Mouse (Mus musculus) yolk sac, embryonic 10.5 days (tissue): ENCODE results near the gene 4931428F04Rik.
"Not testable (repeated sequence)": the region's sequence is repeated elsewhere in the genome, so short reads cannot be mapped to it uniquely, and the experiment has no call there.

Experiments
- DNase-seq: peaks from one replicate; pipeline ENCODE4 v3.0.0-alpha.2; 2017; ENCODE audit warnings: low spot score

4931428F04Rik gene

DNA sequence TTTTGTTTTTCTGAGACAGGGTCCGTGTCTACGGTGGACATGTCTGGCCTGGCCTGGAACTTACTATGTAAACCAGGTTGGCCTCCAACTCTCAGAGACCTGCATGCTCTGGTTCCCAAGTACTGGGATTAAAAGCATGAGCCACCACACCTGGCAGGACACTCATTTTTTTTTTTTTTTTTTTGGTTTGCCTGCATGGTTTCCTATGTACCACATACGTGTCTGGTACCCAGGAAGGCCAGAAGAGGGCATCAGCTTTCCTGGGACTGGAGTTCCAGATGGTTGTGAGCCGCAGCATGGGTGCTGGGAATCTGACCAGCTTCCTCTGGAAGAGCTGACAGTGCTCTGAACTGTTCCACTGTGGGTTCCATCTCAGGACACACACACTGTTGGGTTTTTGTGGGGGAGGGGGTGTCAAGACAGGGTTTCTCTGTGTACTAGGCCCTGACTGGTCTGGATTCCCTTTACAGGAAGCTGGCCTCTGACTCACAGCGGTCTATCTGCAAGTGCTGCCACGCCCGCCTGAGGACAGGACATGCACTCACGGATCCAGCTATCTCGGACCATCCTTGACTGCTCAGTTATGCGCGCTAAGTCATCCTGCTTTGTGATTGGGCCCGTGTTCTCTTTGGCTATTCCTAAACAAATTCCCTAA is 28.2 kb downstream of the 4931428F04Rik start:
- no peak for DNase-seq

DNA sequence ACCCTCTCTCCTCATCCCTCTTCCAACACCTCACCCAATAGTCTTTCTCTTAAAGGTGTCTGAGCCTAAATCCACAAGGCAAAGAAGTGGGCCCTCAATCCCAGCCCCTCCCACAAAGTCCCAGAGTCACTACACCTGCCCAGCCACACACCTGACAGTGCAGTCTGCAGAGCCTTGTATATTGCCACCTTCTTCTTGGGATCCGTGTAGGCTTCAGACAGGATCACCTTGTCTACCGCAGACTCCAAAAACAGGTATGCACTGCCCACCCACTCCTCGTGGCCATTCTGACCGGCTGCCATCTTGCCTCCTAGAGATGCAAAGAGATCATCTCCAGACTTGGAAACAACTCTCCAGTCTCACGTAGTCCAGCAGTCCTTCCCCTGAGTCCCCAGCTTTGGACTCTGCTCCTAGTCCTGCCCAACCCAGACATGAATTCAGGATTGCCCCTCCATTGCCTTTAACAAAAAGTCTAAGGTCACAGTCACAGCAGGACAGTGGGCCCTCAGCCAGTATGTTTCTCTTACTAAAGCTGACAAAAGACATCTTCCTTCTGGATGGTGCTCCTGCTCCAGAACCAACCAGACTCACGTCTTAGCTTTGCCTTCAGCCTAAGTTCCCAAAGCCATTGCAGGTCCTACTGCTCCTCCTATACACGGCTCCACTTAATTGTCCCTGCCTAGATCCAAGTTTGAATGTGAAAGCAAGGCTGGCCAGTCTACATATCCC is 29.1 kb downstream of the 4931428F04Rik start:
- DNase-seq, result no peak

DNA sequence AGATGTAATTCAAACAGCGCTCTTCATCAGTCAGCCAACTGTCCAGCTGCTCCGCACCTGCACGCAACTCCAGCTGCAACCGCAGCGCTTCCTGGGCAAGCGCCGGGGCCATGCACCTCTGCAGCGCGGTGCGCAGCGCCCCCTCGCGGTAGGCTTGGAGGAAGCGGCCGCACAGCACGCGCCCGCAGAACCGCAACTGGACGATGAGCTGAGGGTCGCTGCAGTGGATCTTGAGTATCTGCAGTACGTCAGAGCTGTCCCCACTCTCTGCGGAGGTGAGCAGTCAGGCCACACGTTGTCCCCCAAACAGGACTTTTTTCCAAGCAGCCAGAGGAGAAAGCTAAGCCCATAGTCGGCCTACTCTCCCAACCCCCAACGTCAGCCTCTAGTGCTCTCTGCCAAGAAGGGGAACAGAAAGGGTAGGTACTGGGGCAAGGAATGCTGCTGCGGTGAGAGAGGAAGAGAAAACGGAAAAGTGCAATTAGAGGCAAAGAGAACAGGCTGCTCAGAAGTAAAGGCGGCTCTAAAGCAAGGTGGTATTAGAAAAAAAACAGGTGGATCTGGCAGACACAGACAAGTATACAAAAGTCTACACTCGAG is 29.8 kb downstream of the 4931428F04Rik start:
- peak; percentile 68 for DNase-seq

DNA sequence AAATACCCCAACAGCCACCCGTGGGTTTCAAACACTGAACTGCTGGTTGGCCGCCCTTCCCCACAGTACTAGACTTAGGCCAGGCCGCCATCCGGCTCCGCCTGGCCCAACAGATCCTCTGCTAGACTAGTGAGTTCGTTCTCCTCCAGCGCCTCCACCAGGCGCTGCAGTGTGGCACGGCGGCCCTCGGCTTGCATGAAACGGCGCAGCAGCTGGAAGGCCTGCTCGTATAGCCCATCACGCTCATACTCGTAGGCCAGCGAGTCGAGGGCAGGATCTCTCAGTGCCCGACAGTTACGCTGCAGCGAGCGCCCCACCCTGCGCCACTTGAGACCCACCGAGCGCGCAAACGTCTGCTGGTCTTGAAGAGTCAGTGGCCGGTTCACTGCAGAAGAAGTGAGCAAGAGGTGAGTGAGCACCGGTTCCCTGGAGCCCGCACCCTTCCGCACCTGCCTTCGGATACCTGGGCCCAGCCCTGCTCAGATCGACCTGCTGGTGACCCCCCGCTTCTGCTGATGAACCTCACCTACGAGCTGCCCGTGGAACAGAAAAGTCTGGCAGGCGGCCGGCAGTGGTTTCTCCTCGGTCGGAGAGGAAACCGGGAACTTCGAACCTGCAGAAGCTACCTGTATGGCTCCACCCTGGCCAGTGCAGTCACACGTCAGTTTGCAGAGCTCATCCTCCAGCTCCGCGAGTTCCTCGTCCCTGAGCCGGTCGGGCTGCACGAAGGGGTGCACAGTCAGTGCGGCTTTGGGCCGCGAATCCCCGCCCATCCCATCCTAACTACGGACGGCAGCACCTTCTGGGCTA is 30.5 kb downstream of the 4931428F04Rik start:
- no peak for DNase-seq

DNA sequence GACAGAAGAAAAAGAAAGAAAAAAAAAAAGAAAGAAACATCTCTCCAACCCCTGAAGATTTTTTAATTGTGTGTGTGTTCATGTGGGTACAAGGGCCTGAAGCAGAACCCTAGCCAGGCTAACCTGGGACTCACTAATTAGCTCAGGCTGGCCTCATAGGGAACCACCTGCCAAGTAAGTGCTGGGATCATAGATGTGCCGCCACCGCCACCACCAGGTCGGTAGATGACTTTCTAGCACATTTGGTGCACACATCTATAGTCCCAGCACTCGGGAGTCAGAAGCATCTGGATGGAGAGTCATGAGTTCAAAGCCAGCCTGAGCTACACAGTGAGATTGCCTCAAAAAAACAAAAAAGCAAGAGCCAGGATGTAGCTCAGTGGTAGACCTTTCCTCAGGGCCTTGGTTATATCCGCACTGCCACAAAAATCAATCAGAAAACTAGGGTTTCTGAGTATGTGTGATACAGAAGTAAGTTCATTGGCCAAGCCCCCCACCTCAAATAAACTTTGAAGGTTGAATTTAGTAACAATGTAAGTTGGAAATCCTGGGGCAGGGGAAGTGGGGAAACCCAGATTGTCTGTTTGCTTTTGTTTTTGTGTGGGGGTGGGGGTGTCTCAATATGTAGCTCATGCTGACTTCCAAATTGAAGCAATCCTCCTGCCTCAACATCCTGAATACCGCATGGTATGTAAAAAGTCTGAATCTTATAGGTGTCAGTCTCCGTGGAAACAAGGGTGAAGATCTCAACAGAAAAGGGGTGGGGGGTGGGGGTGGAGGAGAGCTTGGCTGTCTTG is 32.1 kb downstream of the 4931428F04Rik start:
- no peak for DNase-seq

DNA sequence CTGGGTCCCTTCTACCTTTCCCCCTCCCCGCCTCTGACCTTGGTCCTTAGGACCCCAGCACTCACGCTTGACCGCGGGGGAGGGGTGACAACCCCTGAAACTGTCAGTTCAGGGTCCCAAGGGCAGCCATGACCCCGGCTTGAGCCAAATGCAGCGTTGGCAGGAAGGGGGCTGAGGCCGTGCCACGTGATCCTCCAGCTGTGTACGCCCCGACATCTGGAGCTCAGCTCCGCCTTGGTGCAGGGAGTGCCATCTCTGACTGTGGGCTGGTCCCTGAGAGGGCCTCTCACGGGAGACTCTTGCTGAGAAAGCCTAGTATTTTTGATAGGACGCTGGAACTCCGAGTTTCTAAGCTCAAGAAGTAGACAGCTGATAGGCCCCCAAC is 34.7 kb downstream of the 4931428F04Rik start, which contains the start of gene B3gnt9:
Gene B3gnt9, minus strand, starts transcription at position 188 of the 385 bp plus-strand sequence.
- DNase-seq, result peak; percentile 74

DNA sequence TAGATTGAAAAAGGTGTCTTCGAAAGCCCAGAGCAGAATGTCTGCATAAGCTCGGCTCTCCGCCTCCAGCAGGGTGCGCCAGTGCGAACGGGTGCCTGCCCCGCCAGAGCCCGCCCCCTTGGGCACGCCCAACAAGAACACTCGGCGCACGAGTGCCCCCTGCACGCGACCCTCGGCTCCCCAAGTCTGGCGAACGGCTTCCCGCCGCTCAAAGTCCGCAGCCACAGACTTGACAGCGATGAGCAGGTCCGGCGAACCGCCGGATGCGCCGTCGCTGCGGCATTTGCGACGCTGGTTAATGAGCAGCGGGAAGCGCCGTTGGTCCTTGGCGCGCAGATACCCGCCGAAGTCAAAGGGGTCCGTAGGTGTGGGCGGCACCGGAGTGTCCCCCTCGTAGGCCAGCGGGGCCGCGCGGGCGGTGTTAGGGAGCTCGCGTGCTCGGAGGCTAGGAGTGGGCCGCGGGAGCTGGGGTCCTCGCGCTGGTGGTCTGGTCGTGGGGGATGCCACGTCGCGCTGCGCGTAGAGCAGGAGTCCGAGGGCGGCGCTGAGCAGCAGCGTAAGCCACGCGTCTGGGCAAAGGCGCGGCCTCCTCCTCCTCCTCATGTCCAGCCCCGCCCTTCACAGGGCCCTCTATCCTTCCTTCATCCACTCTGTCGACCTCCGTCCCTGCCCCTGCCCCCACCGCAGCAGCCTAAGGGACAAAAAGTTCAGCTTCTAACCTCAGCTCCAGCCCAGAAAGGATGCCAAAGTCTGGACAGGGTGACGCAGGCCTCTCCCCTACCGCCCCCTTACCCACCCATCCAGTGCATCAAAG is 35.3 kb downstream of the 4931428F04Rik start:
- DNase-seq, result peak; percentile 91

DNA sequence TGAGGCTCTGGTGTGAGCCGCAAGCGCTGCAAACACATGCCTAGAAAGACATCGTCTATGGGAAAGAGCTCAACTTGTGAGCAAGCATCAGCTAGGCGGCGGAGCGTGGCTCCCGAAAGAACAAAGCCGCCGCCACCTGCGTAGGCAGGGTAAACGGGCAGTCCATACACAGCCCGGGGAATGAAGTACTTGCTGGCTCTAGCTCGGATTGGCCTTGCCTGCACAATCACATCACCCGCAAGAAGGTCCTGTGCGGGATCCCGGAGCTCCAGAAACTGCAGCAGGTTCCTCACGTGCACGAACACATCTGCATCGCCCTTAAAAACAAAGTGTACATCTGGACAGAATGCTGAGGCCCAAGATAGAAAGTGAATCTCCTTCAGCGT is 35.9 kb downstream of the 4931428F04Rik start:
- DNase-seq, result no peak

DNA sequence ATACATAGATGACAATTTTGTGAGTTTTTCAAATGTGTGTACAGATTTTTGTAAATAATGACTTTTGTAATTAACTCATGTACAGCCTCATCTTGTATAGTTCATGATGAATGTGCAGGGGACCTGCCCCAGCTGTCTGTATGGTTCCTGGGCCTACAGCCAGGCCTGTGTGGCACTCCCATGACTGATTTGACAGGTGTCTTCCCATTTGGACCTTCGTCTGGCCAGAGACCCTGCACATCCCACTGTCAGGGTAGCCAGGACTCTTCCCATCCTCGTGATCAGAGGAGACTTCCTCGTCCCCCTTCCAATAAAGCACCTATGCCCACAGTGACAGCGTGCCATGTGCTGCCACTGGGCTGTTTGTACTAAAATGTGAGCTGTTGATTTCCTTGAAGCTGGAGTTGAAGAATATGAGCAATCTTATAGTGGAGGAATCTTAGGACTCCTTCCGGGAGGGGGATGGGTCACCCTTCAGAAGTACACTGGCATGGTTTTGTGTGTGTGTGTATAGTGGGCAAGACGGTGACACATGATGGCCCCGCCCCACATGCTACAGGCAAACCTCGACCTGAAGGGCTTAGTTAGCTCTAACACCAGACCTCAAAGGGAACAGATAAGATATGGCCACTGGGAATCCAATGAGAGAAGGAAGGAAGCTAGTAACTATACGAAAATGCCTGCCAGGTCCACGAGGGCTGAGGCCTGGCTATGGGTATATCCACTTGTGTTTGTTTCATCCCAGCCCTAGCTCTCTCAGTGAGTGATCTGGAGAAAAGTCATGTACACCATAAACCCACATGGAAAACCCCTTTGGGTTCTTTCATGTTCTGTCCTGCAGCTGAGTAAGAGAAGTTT is 36.8 kb downstream of the 4931428F04Rik start:
- no peak for DNase-seq

DNA sequence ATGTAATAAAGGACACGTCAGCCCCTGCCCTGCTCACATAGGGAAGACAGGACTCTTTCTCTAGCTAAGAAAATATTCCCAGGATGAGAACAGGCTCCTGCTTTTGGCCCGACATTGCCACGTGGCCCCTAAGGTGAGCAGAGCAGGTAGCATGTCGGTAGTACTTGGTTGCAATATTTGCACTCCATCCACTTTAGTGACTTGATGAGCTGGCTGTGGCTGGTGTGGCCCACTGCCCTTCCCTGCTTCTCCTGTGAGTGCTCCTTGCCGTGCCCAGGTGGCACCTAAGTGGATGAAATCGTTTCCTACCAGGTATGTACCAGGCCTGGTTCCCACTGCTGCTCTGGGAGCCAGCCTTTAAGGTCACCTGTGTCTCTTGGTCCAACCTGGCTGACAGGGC is 37.7 kb downstream of the 4931428F04Rik start:
- no peak for DNase-seq

DNA sequence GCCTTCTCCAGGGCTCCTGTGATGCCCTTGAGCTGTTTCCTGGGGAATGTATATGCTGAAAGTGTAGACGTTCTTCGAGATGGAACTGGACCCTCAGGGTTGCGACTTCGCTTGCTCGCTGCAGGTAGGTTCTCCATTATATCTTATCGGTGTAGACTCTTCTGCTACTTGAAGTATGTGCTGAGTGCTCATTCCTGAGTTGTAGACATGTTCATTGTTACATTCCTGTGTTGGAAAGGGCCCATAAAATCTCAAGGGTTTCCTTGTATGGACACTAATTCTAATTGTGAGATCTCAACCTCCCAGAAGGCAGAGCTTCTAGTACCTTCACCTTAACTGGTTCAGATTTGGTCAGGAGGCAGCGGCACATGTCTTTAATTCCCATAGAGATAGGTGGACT is 48.6 kb downstream of the 4931428F04Rik start:
- DNase-seq, result no peak

DNA sequence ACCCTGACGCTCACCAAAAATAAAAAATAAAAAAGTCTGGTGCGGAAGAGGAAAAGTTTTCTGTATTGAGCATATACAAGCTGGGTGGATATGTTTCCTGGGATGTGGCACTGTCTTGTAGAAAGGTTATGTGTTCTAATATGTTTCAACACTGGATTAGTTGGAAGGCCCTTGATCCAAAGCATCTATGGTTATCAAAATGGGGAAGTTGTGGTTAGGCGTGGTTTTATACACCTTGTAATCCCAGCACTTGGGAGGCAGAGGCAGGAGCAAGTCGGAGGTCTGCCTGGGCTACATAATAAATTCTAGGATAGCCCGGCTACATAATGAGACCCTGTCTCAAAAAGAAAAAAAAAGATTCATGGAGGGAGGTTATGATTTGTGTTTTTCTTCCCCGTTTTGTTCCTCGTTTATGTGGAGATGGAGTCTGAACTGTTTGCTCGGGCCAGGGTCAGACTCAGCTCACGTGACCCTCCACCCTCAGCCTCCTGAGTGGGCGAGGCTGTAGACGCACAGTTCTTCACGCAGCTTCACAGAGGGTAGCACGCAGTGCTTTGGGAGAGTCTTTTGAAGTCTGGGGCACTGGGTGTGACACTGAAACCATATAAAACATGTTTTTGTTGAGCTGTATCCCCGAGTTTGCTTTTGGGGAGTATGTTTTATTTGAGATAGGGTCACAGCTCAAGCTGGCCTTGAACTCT is 52.1 kb downstream of the 4931428F04Rik start:
- DNase-seq, result no peak

DNA sequence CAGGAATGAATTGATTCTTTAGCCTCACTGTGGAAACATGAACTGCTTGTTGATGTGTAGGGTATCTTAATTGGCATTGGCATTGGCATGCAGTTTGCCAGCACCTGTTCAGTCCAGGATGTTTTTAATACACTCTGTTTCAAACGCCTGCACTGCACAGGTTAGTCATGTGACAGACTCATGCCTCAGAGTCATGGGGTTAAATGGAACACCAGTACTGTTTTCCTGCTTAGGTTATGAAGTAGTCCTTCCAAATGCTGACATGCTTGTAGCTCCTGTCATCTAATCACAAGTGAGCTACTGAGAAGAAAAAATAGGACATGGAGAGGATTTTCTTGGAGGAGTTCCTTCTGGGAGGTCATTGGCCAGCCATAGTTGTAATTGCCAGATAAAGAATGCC is 54.5 kb downstream of the 4931428F04Rik start:
- DNase-seq, result no peak

DNA sequence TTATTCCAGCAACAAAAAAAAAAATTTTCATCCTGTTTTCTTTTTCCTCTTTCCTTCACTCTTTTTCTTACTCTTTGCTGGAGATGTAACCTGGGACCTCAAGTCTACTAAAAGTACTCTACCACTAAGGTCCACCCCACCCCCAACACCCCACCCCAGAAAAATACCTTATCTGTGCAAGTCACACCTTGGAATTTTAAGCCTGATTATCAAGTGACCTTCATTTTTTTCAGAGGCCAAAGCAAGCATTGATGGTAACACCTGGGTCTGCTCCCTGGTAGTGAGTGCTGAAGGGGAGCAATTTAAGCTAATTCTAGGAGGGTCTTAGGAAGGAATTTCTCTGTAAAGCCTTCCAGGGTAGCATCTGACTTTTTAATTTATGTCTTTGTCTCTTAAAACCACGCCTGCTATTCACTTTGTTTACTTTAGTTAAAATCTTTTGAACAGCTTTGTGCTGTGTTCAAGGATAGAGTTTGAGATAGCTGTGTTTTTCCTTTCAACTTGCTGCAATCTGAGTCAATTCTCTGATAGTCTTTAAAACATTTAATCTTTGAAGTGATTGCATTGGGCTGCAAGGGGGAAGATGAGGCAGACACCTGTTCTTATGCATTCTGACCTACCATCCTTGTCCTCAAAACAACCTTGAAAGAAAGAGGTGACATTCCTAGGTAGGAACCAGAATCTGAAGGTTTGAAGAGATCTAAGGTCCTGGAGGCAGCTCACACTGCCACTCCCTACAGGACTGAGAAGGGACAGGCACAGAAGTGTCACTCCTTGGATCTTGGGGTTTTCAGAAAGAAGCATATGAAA is 56.3 kb downstream of the 4931428F04Rik start:
- no peak for DNase-seq

DNA sequence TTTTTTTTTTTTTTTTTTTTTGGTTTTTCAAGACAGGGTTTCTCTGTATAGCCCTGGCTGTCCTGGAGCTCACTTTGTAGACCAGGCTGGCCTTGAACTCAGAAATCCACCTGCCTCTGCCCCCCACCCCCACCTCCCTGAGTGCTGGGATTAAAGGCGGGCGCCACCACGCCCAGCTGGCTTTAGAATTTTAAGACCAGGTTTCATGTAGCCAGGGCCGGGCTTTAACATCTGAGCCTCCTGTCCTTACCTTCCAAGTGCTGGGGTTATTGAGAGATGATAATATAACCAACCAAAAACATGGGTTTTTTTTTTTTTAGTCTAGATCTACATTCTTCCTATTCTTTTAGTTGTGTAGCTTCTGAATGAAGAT is 57.4 kb downstream of the 4931428F04Rik start:
- not testable (repeated sequence) for DNase-seq

DNA sequence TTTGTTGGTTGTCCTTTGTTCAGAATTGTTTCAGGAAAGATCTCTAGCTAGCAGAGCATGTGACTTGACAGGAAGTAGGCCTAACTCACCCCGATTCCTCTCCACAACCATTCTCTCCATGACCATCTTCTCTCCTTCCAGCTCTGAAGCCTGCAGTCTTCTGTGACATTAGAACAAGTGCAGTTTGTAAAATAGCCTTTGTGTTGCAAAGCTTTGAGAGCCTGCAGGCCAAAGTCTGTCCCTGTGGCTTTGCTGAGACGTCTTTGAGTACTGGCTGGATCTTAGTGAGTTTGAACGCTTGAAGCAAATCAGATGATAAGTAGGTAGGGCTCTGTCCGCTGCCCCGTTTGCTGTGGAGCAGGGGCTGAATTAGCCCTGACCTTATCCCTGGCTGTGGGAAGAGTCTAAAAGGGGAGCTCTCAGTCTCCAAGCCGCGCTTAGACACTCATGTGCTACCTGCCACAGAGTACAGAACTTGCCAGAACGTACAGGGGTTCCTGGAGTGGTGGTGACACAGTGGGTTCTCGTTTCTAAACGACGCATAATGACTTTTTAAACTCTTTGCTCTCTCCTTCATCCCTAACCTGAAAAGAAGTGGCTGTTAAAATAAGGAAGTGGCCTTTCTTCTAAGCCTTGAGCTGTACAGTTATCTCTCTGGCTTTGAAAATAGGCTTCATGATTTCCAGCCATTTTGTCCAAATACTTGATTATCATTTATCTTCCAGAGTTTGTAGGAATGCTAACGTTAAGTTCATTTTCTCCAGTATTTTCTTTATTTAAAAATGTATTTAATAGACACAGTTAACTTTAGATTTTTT is 58.0 kb downstream of the 4931428F04Rik start:
- no peak for DNase-seq
